Mouse (Mus musculus) limb, embryonic 15.5 days (tissue): ENCODE results near the gene Tmem40. TPM values are rescaled to one million over a fixed set of nuclear protein-coding genes. Genes with fewer than 3 reads are reported as not detected.
A peak's percentile ranks its signal among the peaks of the same experiment; 100 is the strongest.

Experiments
- ATAC-seq: fragments of 200-750 bp; cut with Nextera tagmentation; 2 replicates; pipeline ENCODE4 v1.8.0; 2017; ENCODE audit warnings: low read depth, moderate TSS enrichment; ENCODE audit not compliant: insufficient number of reproducible peaks, low FRiP score, low TSS enrichment
- H3K27ac ChIP-seq: fragments of 300-500 bp; sonication (generic); 2 replicates; pipeline ENCODE4 v1.5.1; 2015; ENCODE audit warnings: moderate library complexity, mild to moderate bottlenecking, inconsistent platforms
- H3K27me3 ChIP-seq: fragments of 300-500 bp; sonication (generic); 2 replicates; pipeline ENCODE4 v1.6.1; 2015; ENCODE audit warnings: inconsistent platforms
- H3K36me3 ChIP-seq: fragments of 300-500 bp; sonication (generic); 2 replicates; pipeline ENCODE4 v1.6.1; 2015; ENCODE audit warnings: inconsistent platforms
- H3K4me1 ChIP-seq: fragments of 300-500 bp; sonication (generic); 2 replicates; pipeline ENCODE4 v1.6.1; 2015; ENCODE audit warnings: inconsistent platforms
- H3K4me2 ChIP-seq: fragments of 300-500 bp; sonication (generic); 2 replicates; pipeline ENCODE4 v1.6.1; 2015; ENCODE audit warnings: mild to moderate bottlenecking, inconsistent platforms
- H3K4me3 ChIP-seq: fragments of 300-500 bp; sonication (generic); 2 replicates; pipeline ENCODE4 v1.5.1; 2015; ENCODE audit warnings: mild to moderate bottlenecking, inconsistent platforms
- H3K9ac ChIP-seq: fragments of 300-500 bp; sonication (generic); 2 replicates; pipeline ENCODE4 v1.6.1; 2015; ENCODE audit warnings: inconsistent platforms
- H3K9me3 ChIP-seq: fragments of 300-500 bp; sonication (generic); 2 replicates; pipeline ENCODE4 v1.6.1; 2016; ENCODE audit warnings: inconsistent platforms
- WGBS: fragments of 180-500 bp; shearing (Covaris S2); methylation state at CpG from one replicate; pipeline ENCODE4 v1.1.7; 2015; 5-methylcytosine and 5-hydroxymethylcytosine counted together
- polyA plus RNA-seq: library from polyadenylated mRNA; unstranded; fragments of >200 nt; fragmentation: Nextera tagmentation; extraction: Ambion mirVana; gene quantifications from 2 replicates; pipeline ENCODE4 v1.2.1, GENCODE M21; 2015

The Tmem40 gene
- polyA plus RNA-seq, 1 experiment from 2014 or later: 42.0 TPM

DNA sequence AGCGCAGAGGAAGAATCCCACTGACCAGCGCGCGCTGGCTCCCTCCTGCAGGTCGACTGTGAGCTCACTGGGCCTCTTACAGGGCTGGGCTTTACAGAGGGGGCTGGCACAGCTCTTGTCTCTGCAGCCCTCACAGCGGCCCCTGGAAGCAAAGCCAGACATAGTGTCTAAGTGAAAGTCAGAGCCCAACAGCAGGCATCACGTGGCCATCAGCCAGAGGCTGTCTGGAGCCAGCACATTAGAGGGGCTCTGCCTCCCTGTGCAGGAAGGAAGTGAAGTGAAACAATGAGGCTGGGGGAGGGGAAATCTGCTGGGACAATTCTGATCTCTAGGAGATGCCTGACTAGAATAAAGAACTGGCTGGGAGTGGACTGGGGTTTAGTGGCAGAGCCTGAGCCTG lies 2.0 kb upstream of the Tmem40 start:
- ATAC-seq: peak; percentile 75
- peaks cover 33% of the 10 kb centered on the region for H3K4me1 ChIP-seq
- peak overlapping the region; percentile 19; the same call in 1 of the 2 replicates for H3K4me2 ChIP-seq
- H3K27ac ChIP-seq: peak overlapping the region; percentile 86
- 10% methylated on average over 7 of the region's 7 CpGs for WGBS
- no peaks in the 10 kb centered on the region for H3K36me3 ChIP-seq
- H3K9ac ChIP-seq: no peak overlapping the region
- no peaks in the 10 kb centered on the region for H3K9me3 ChIP-seq
- H3K27me3 ChIP-seq: no peaks in the 10 kb centered on the region
- no peak overlapping the region; the same call in 1 of the 2 replicates for H3K4me3 ChIP-seq

DNA sequence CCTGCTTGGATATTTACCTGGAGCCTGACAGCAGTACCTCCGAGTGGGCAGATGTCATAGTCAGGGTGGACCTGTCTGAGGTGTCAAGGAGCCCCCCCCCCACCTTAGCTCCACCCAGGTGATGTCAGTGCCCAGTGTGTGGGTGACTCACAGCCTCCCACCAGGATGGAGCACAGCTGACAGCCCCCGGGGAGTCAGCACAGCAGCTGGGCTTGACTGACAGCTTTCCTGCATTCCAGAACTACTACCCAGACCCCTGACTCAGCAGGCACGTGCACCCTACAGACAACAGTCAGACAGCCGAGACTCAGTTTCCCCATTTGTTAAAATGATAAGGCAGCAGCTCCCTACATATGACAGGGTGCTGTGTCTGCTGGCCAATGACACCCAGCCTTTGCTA lies 1.2 kb downstream of the Tmem40 start:
- ATAC-seq: no peak

DNA sequence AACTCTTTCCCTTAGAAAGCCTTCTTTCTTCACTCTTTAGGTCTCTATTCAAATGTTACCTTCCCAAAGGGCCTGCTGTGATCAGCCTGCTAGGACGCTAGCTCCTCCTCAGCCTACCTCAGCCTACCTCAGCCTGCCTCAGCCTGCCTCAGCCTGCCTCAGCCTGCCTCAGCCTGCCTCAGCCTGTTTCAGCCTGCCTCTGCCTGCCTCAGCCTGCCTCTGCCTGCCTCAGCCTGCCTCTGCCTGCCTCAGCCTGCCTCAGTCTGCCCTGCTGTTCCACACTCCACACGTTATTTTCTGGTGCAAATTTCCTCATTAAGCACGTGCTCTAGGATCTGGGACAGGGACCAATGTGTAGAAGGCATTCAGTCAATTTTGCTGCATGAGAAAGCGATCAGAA lies 2.1 kb downstream of the Tmem40 start:
- Histone ChIP-seq H3K27ac (peak overlapping the region; percentile 22; the same call in 1 of the 2 replicates), H3K9ac (no peak overlapping the region), H3K36me3 (no peaks in the 10 kb centered on the region), H3K4me3 (no peak overlapping the region), H3K9me3 (no peaks in the 10 kb centered on the region), H3K4me2 (no peak overlapping the region), H3K27me3 (no peaks in the 10 kb centered on the region), H3K4me1 (peaks cover 33% of the 10 kb centered on the region)
- no peak for ATAC-seq
- 91% methylated on average over 4 of the region's 4 CpGs for WGBS

More for the DNA sequence above, 1.2 kb downstream of the Tmem40 start:
- Histone ChIP-seq H3K9ac (no peak overlapping the region), H3K27me3 (no peaks in the 10 kb centered on the region), H3K4me3 (no peak overlapping the region), H3K36me3 (no peaks in the 10 kb centered on the region), H3K4me1 (peaks cover 33% of the 10 kb centered on the region), H3K27ac (0 out of 2 replicates have a peak overlapping the region, but pooled peaks have one; percentile 43), H3K4me2 (no peak overlapping the region), H3K9me3 (no peaks in the 10 kb centered on the region)
- 53% methylated on average over 4 of the region's 4 CpGs for WGBS

DNA sequence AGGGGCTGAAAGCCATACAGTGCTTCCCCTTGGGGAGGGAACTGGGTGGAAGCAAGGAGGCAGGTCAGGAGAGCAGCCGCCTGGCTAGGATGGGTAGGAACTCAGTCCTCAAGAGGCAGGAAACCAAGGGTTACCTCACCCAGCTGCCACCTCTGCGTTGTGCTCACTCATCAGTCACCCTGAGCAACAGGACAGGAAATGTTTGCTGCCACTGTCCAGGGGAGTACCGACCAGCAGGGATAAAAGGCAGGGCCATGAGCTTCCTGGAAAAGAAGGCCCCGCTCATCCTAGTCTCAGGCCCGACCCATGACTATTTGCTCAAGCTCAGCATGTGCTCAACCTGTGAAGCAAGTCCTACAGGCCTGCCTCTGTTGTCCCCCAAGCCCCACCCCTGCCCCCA lies 2.7 kb downstream of the Tmem40 start:
- 47% methylated on average over 5 of the region's 5 CpGs for WGBS
- H3K36me3 ChIP-seq: no peaks in the 10 kb centered on the region

DNA sequence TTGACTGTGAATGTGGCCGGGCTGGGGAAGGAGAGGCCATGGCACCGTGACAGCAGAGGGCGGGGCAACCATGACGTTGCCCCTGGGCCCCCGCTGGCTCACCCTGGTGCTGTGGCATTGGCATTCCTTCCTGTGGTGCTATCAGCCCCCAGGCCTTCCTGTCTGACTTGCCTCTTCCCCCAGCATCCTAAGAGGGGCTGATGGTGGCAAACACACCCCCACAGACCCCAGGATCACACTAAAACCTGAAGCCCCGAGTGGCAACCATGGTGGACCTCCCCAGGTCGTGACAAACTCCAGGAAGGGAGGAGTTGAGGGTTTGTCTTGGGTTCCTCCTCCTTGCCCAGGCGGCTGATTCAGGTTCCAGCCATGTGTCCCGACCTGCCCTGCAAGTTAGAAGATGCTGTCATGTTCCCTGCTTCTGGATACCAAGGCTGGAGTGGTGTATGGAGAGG lies 3.2 kb downstream of the Tmem40 start:
- Histone ChIP-seq H3K4me1 (peaks cover 28% of the 10 kb centered on the region), H3K36me3 (no peaks in the 10 kb centered on the region), H3K4me3 (peak overlapping the region; percentile 11), H3K9me3 (no peaks in the 10 kb centered on the region), H3K27ac (peak overlapping the region; percentile 54; the same call in 1 of the 2 replicates), H3K27me3 (no peaks in the 10 kb centered on the region), H3K4me2 (no peak overlapping the region), H3K9ac (no peak overlapping the region)
- 52% methylated on average over 9 of the region's 9 CpGs for WGBS
- ATAC-seq: no peak

More for the DNA sequence above, 2.7 kb downstream of the Tmem40 start:
- ATAC-seq: no peak
- H3K4me3 ChIP-seq: no peak overlapping the region
- peaks cover 32% of the 10 kb centered on the region for H3K4me1 ChIP-seq
- no peaks in the 10 kb centered on the region for H3K9me3 ChIP-seq
- H3K4me2 ChIP-seq: no peak overlapping the region
- peak overlapping the region; percentile 54; the same call in 1 of the 2 replicates for H3K27ac ChIP-seq
- no peaks in the 10 kb centered on the region for H3K27me3 ChIP-seq
- no peak overlapping the region for H3K9ac ChIP-seq

DNA sequence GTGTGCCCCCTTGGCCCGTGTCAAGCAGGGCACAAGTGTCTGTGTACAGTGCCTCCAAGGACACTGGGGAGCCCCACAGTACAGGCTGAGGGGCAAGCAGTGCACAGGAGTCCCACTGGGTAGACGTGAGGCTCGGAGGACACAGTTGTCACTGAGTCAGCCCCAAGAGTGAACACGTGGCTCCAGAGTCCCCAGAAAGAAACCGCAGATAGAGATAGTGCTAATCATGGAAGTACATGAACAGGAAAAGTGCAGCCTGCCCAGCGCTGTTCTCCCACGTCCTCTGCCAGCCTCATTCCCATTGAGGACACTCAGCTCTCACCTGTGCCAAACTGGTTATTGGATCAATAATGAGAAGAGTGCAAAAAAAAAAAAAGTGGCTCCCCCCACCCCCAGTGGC lies 6.7 kb downstream of the Tmem40 start:
- Histone ChIP-seq H3K4me3 (no peak overlapping the region), H3K4me2 (no peak overlapping the region), H3K36me3 (no peaks in the 10 kb centered on the region), H3K9me3 (no peaks in the 10 kb centered on the region), H3K9ac (no peak overlapping the region), H3K27me3 (no peaks in the 10 kb centered on the region), H3K27ac (no peak overlapping the region), H3K4me1 (0 out of 2 replicates have a peak, but pooled peaks cover 6% of the 10 kb centered on the region)
- 77% methylated on average over 7 of the region's 7 CpGs for WGBS
- ATAC-seq: no peak

DNA sequence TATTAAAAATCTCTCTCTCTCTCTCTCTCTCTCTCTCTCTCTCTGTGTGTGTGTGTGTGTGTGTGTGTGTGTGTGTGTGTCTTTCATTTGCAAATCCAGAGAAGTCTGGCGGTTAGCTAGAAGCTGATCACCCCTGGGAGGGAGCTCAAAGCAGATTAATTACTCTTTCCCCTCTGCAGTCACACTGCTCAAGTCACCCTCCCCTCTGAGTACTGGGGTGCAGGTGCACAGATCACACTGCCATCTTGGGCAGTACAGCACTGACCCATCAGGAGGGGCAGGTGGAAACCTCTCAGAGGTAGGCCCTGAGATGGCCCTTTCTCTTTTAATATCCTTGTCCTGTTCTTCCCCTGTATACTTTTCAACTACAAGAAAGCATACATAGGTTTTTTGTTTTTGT lies 15.9 kb downstream of the Tmem40 start:
- no peaks in the 10 kb centered on the region for H3K27me3 ChIP-seq
- no peak overlapping the region for H3K4me3 ChIP-seq
- H3K9ac ChIP-seq: no peak overlapping the region
- H3K27ac ChIP-seq: no peak overlapping the region
- no peak overlapping the region for H3K4me2 ChIP-seq
- no peaks in the 10 kb centered on the region for H3K4me1 ChIP-seq
- H3K9me3 ChIP-seq: no peaks in the 10 kb centered on the region
- 90% methylated on average over 1 of the region's 1 CpGs for WGBS
- H3K36me3 ChIP-seq: no peaks in the 10 kb centered on the region
- ATAC-seq: no peak

DNA sequence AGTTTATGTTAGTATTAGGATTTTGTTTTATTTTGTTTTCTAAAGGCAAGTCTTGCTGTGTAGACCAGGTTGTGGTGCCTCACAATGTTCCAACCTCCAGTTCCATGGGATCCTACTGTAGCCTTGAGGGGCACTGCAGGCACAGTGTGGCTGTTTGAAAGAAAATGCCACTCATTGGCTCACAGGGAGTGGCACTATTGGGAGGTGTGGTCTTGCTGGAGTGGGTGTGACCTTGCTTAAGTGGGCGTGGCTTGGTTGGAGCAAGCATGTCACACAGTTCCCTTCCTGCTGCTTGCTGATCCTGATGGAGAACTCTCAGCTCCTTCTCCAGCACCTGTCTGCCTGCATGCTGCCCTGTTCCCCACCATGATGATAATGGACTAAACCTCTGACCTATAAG lies 18.6 kb downstream of the Tmem40 start:
- 0% methylated on average over 1 of the region's 1 CpGs for WGBS
- ATAC-seq: no peak

DNA sequence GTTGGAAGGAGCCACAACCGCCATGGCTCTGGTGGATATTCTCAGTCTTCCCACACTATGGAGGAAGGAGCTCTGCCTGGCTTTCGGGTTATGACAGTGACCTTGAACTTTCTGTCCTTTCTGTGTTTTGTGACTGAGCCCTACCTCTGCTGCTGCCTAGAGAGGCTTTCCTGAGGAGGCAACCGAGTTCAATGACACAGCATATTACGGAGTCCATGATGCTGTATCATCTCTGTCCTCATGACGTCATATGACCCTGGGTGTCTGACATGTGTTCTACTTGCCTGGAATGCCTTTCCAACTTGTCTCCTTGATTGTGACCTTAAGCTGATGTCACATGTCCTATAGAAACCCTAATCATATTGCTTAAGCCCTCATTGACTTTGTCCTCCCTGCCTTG lies 23.2 kb downstream of the Tmem40 start:
- H3K9me3 ChIP-seq: no peaks in the 10 kb centered on the region
- WGBS: 85% methylated on average over 5 of the region's 5 CpGs

More for the DNA sequence above, 18.6 kb downstream of the Tmem40 start:
- no peak overlapping the region for H3K4me2 ChIP-seq
- H3K4me3 ChIP-seq: no peak overlapping the region
- H3K36me3 ChIP-seq: no peaks in the 10 kb centered on the region
- no peaks in the 10 kb centered on the region for H3K4me1 ChIP-seq
- no peak overlapping the region for H3K27ac ChIP-seq
- no peaks in the 10 kb centered on the region for H3K27me3 ChIP-seq
- H3K9ac ChIP-seq: no peak overlapping the region
- no peaks in the 10 kb centered on the region for H3K9me3 ChIP-seq

DNA sequence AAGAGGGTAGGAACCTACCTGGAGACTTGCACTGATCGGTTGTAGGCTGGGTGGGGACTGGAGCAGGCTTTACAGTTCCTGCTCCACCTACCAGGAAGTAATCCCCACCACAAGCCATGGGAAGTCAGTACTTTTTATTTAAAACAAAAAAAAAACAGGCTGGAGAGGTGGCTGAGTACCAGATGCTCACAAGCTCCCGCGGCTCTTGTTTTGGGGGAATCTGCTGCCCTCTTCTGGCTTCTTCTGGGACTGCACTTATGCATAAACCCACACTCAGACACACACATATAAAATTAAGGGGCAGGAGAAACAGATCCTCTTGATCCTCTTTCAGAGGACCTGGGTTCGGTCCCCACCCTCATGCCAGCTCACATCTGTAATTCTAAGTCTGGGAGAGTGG lies 27.3 kb downstream of the Tmem40 start:
- Histone ChIP-seq H3K36me3 (no peaks in the 10 kb centered on the region), H3K4me2 (no peak overlapping the region), H3K9ac (no peak overlapping the region), H3K27ac (no peak overlapping the region), H3K4me3 (no peak overlapping the region), H3K9me3 (no peaks in the 10 kb centered on the region), H3K27me3 (no peaks in the 10 kb centered on the region), H3K4me1 (peaks cover 10% of the 10 kb centered on the region)
- ATAC-seq: no peak
- WGBS: 72% methylated on average over 4 of the region's 4 CpGs

More for the DNA sequence above, 23.2 kb downstream of the Tmem40 start:
- Histone ChIP-seq H3K36me3 (no peaks in the 10 kb centered on the region), H3K4me3 (no peak overlapping the region), H3K4me1 (no peaks in the 10 kb centered on the region), H3K9ac (no peak overlapping the region), H3K27ac (no peak overlapping the region), H3K27me3 (no peaks in the 10 kb centered on the region), H3K4me2 (no peak overlapping the region)
- ATAC-seq: no peak

DNA sequence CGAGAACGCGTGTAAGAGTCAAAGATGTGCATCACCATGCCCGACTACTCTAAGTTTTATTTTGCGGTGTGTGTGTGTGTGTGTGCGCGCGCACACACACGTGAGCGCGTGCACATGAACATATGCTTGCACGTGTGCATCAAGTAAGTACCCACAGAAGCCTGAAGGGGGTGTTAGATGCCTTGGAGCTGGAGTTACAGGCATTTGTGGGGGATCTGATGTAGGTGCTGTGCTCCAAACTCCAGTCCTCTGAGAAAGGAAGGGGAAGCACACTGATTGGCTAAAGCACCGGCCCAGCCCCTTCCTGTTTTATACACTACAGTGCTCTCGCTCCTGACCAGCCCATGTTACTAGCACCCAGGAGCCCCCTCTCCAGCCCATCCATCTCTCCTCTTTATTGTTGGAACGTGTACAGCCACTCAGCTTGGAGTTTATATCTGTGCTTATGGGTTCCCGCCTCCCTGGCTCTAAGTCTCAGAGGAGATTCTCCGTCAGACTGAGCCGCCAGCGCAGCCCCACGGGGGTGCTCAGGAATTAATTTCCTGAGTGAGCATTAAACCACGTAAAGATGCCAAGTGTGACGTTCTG lies 29.8 kb downstream of the Tmem40 start:
- no peak overlapping the region for H3K4me3 ChIP-seq
- no peak overlapping the region for H3K27ac ChIP-seq
- ATAC-seq: no peak
- H3K27me3 ChIP-seq: no peaks in the 10 kb centered on the region
- no peaks in the 10 kb centered on the region for H3K36me3 ChIP-seq
- no peaks in the 10 kb centered on the region for H3K9me3 ChIP-seq
- 77% methylated on average over 22 of the region's 22 CpGs for WGBS
- H3K4me2 ChIP-seq: no peak overlapping the region
- no peak overlapping the region for H3K9ac ChIP-seq
- peaks cover 13% of the 10 kb centered on the region for H3K4me1 ChIP-seq

DNA sequence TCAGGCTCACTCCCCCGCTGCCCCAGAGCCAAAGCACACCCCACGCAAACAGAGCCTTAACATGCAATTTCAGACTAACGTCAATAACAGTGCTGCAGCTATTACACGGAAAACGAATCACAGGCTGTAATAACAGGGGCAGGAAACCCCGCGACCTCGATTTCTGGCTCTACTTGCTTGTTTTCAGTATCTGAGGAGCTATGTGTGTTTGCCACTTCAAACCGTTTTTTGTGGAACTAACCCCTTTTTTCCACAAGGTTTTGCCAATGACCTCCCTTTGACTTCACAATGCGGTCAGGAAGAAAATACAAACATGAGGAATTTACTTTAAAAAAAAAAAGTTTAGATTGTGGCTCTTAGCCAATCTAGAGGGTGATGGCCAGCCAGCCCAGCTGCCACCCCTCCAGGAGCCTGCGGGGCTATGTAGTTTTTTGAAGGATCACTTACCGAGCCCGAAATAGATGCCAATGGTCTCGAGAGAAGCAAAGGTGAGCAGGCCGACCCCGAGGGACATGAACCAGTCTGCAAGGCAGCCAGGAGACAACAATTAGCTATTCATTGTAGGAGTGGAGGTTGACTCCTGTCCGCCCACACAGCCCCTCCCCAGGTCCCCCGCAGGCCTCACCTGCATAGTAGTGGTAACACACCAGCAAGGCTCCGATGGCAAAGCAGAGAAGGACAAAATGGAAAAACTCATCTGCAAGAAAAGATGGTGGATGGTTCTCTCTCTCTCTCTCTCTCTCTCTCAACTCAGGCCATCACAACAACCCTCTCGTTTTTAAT lies 31.5 kb downstream of the Tmem40 start:
- Histone ChIP-seq H3K4me1 (peaks cover 13% of the 10 kb centered on the region), H3K9ac (no peak overlapping the region), H3K9me3 (no peaks in the 10 kb centered on the region), H3K27me3 (no peaks in the 10 kb centered on the region), H3K36me3 (no peaks in the 10 kb centered on the region), H3K4me3 (peak overlapping the region; percentile 14; the same call in 1 of the 2 replicates), H3K27ac (peak overlapping the region; percentile 18; the same call in 1 of the 2 replicates), H3K4me2 (peak overlapping the region; percentile 20)
- 43% methylated on average over 20 of the region's 20 CpGs for WGBS
- no peak for ATAC-seq
